Mouse (Mus musculus): Measurements from ENCODE around the gene Emc7.

- TF ChIP-seq CTCF (IDR thresholded peaks at IDR 0.05) (0 out of 2 replicates have a peak, but pooled peaks have one; percentile 13), POLR2A (IDR thresholded peaks at IDR 0.05; ENCODE audit: insufficient read depth, low read depth, low read length) (no peak)
These were observed 58.2 kb downstream of the Emc7 start for GRCm38 (mm10) chr2:112513036-112513435.

All from heart, adult 2 months (tissue).